Mouse (Mus musculus) E14TG2a.4 (cell line): ENCODE results near the gene Atp8a2.

ENCODE experiments used
- CTCF ChIP-seq: conservative IDR thresholded peaks from 2 replicates; pipeline ENCODE4 v1.5.1; 2014; ENCODE audit warnings: low read length
- NANOG ChIP-seq: IDR thresholded peaks from 2 replicates; pipeline ENCODE4 v1.6.1; 2014; ENCODE audit warnings: borderline replicate concordance, low read length, mixed read lengths
- POU5F1 ChIP-seq: IDR thresholded peaks from 2 replicates; pipeline ENCODE4 v1.6.1; 2014; ENCODE audit warnings: low read length, borderline replicate concordance

DNA sequence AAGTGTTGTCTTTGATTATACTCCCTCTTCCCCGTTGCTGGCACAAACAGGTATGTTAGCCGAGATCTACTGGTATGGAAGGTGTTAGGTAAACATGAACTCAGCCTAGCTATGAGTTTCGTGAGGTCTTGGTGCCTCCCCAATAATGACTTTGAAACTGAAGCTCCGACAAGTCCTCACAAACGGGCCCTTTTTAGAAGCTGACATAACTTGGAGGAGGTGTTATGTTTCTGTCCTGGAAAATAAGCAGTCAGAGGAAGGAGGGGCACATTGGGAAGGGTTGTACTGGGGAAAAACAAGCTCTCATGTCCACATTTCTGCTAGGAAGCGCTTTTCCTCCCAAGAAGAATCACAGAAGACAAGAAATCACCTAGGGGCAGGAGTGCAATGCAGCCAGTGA lies 540.4 kb downstream of the Atp8a2 start:
- no peak for TF ChIP-seq CTCF
- TF ChIP-seq NANOG = no peak
- TF ChIP-seq POU5F1 = no peak
